Comparison of ENCODE assay signal across 26 mouse cellular contexts in the genomic region with DNA sequence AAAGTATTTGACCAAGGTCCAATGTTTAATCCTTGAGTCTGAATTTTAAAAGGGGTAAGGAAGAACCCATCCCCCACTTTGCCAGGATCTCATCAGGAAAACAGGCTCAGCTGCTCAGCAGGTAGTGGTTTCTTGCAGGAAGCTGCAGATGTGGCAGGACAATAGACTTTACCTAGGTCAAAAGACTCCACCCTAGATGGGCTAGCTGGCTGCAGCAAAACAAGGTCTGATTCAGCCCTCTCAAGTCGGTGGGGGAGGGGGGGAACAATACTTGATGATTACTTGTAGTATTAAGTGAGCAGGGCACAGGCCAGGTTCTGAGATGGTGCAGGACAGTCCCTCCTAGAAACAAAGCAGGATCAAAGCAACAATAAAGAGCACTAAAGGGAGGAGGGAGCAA.
"Had no signal": no experiment of that assay in that cellular context is flagged by ENCODE, and none has a peak within 500 bp of the region (broad histone marks: within the 10 kb centered on the region; RNA-seq: fewer than 3 reads in every experiment).

No protein-coding gene starts in this region.

- H3K9me3 ChIP-seq: heart, embryonic 12.5 days; hindbrain, embryonic 10.5 days; hindbrain, embryonic 12.5 days; limb, embryonic 10.5 days; limb, embryonic 12.5 days; liver, embryonic 13.5 days; liver, embryonic 15.5 days had no signal

- H3K4me1 ChIP-seq: heart, embryonic 12.5 days; hindbrain, embryonic 10.5 days; hindbrain, embryonic 12.5 days; limb, embryonic 10.5 days; limb, embryonic 12.5 days; liver, embryonic 13.5 days; liver, embryonic 15.5 days had no signal

- DNase-seq: gastrocnemius, adult 2 months; gastrocnemius, postnatal 10 days; gastrocnemius, postnatal 25 days; heart, adult 2 months; heart, postnatal 10 days; heart, postnatal 4 days; kidney, adult 11 months; kidney, adult 2 months; kidney, postnatal 10 days; kidney, postnatal 25 days; kidney, postnatal 4 days; layer of hippocampus, adult 9-11 months; layer of hippocampus, postnatal 36 days; liver; liver, embryonic 13.5 days; liver, postnatal 0 days had no signal

- H3K36me3 ChIP-seq: heart, embryonic 12.5 days; hindbrain, embryonic 10.5 days; hindbrain, embryonic 12.5 days; limb, embryonic 10.5 days; limb, embryonic 12.5 days; liver, embryonic 13.5 days; liver, embryonic 15.5 days had no signal

- H3K27me3 ChIP-seq: heart, embryonic 12.5 days; hindbrain, embryonic 12.5 days; limb, embryonic 12.5 days; liver, embryonic 13.5 days; liver, embryonic 15.5 days had no signal

- ATAC-seq: hindbrain, embryonic 16.5 days; intestine, embryonic 16.5 days; liver, postnatal 0 days had no signal

- H3K9ac ChIP-seq: heart, embryonic 12.5 days; hindbrain, embryonic 12.5 days; hindbrain, embryonic 14.5 days; limb, embryonic 12.5 days; liver, embryonic 13.5 days; liver, embryonic 15.5 days; liver, postnatal 0 days had no signal

- H3K4me3 ChIP-seq: gastrocnemius, adult 2 months; heart, adult 2 months; heart, embryonic 12.5 days; hindbrain, embryonic 10.5 days; hindbrain, embryonic 12.5 days; limb, embryonic 10.5 days; limb, embryonic 12.5 days; liver, embryonic 13.5 days; liver, embryonic 15.5 days had no signal

- H3K27ac ChIP-seq: gastrocnemius, adult 2 months; heart, adult 2 months; hindbrain, embryonic 10.5 days; hindbrain, embryonic 12.5 days; hindbrain, embryonic 14.5 days; limb, embryonic 10.5 days; limb, embryonic 12.5 days; liver, embryonic 13.5 days; liver, embryonic 15.5 days had no signal

- H3K4me2 ChIP-seq: heart, embryonic 12.5 days; hindbrain, embryonic 12.5 days; hindbrain, embryonic 14.5 days; limb, embryonic 12.5 days; liver, embryonic 11.5 days; liver, embryonic 13.5 days; liver, embryonic 15.5 days had no signal
